Mouse (Mus musculus) MN1 (cell line): ENCODE results near the gene Olfr96.
"Not testable (repeated sequence)": the region's sequence is repeated elsewhere in the genome, so short reads cannot be mapped to it uniquely, and the experiment has no call there.

ENCODE experiments used
- DNase-seq: peaks from one replicate; pipeline ENCODE4 v3.0.0-alpha.2; 2016; ENCODE audit warnings: low spot score

Olfr96 gene

GRCm38 (mm10) chr17:37219846-37220245, at the start of gene Olfr96:
TSS of gene Olfr96 (plus strand) at chr17:37220146.
- DNase-seq: no peak

- DNase-seq: no peak
These were observed 34.5 kb upstream of the Olfr96 start for GRCm38 (mm10) chr17:37185474-37185873.

- DNase-seq: no peak
These were observed 29.2 kb upstream of the Olfr96 start for GRCm38 (mm10) chr17:37190711-37191110.

- no peak for DNase-seq
These were observed 26.9 kb upstream of the Olfr96 start for GRCm38 (mm10) chr17:37193032-37193431.

- no peak for DNase-seq
These were observed 26.3 kb upstream of the Olfr96 start, which contains the start of gene Ubd for GRCm38 (mm10) chr17:37193656-37194055. TSS of gene Ubd (plus strand) at chr17:37193892.

- no peak for DNase-seq
These were observed 25.2 kb upstream of the Olfr96 start for GRCm38 (mm10) chr17:37194782-37195181.

- no peak for DNase-seq
These were observed 22.9 kb upstream of the Olfr96 start for GRCm38 (mm10) chr17:37196845-37197724.

GRCm38 (mm10) chr17:37200894-37201293, 19.1 kb upstream of the Olfr96 start, which contains the start of gene Olfr94:
TSS of gene Olfr94 (minus strand) at chr17:37200994.
- DNase-seq: no peak

GRCm38 (mm10) chr17:37203206-37203916, 16.6 kb upstream of the Olfr96 start:
- DNase-seq: peak; percentile 84

- DNase-seq: no peak
These were observed 16.1 kb upstream of the Olfr96 start for GRCm38 (mm10) chr17:37203917-37204236.

GRCm38 (mm10) chr17:37210884-37211768, 8.8 kb upstream of the Olfr96 start:
- no peak for DNase-seq

- DNase-seq: no peak
These were observed 6.9 kb upstream of the Olfr96 start, which contains the start of gene Olfr95 for GRCm38 (mm10) chr17:37213018-37213417. TSS of gene Olfr95 (minus strand) at chr17:37213118.

GRCm38 (mm10) chr17:37218486-37218885, 1.5 kb upstream of the Olfr96 start:
- DNase-seq: no peak

GRCm38 (mm10) chr17:37221879-37222278, 1.9 kb downstream of the Olfr96 start:
- DNase-seq: no peak

GRCm38 (mm10) chr17:37237230-37237629, 17.3 kb downstream of the Olfr96 start, which contains the start of gene Olfr97:
TSS of gene Olfr97 (minus strand) at chr17:37237330.
- not testable (repeated sequence) for DNase-seq

GRCm38 (mm10) chr17:37242198-37242597, 22.3 kb downstream of the Olfr96 start:
- DNase-seq: no peak

- DNase-seq: no peak
These were observed 26.8 kb downstream of the Olfr96 start for GRCm38 (mm10) chr17:37246715-37247114.

GRCm38 (mm10) chr17:37249460-37249859, 29.5 kb downstream of the Olfr96 start:
- DNase-seq: no peak

- no peak for DNase-seq
These were observed 30.6 kb downstream of the Olfr96 start for GRCm38 (mm10) chr17:37250544-37250943.

- no peak for DNase-seq
These were observed 43.7 kb downstream of the Olfr96 start, which contains the start of gene Olfr98 for GRCm38 (mm10) chr17:37263626-37264025. TSS of gene Olfr98 (minus strand) at chr17:37263749.

- DNase-seq: peak; percentile 61
These were observed 50.2 kb downstream of the Olfr96 start, which contains the start of gene H2-M3 for GRCm38 (mm10) chr17:37270058-37270701. TSS of gene H2-M3 (plus strand) at chr17:37270220.
